Comparison of ENCODE assay signal across 18 mouse cellular contexts in the genomic region with DNA sequence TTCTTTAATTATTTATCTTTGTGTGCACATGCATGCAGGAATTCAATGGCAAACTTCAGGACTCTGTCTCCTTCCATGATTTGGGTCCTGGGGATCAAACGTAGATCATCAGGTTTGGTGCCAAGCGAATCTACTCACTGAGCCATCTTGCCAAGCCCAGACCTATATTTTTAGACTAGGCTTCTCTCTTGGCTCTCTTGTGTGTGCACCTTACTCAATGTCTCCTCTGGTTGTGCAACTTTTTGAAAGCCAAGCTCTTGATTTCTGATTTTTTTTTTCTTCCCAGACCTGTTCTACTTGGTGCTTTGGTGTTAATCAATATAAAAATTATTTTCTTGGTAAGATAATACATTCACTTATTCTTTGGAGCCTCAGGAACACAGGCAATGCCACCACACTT. TPM values are rescaled to one million over a fixed set of nuclear protein-coding genes. Genes with fewer than 3 reads are reported as not detected.
DNase-seq lines count a peak whose midpoint lies in the region.
"Had no signal": no experiment of that assay in that cellular context is flagged by ENCODE, and none has a peak within 500 bp of the region (broad histone marks: within the 10 kb centered on the region; RNA-seq: fewer than 3 reads in every experiment).

No protein-coding gene starts in this region.

- peak; percentile 81 for DNase-seq in fat pad, adult 2 months (ENCODE audit: extremely low read depth, low read depth, low spot score)
- DNase-seq in gonadal fat pad, adult 2 months (ENCODE audit: low read depth) = peak; percentile 70
- DNase-seq in right cerebral cortex, postnatal 25 days = no peak
- DNase-seq in heart, adult 9 months (ENCODE audit: low spot score in 2 of 2) = no peak
- DNase-seq: adrenal gland, adult 2 months; adrenal gland, adult 8-10 months; adrenal gland, postnatal 10 days; adrenal gland, postnatal 14 days; adrenal gland, postnatal 25 days; adrenal gland, postnatal 36 days; B cell, adult 2 months; cerebellum, adult 11 months; cerebellum, adult 11-12 months; cerebellum, adult 18-20 months had no signal

RNA-seq across cellular contexts. Expression of a gene that starts 19.3 kb away (rescaled TPM):
- 2.2 and 5.8 TPM in 2 replicates for polyA plus RNA-seq in gonadal fat pad, adult 2 months (2012; rRNA removed)
- polyA plus RNA-seq: activated CD4-positive, CD25-positive, alpha-beta regulatory T cell, adult 4 months; C2C12; CD4-positive, CD25-positive, alpha-beta regulatory T cell, adult 4 months; G1E had no signal

Comparison
In these comparisons a context has a peak if more than half of its experiments do, and no peak if none do; other contexts are left out.
1. DNase-seq: peak in fat pad, adult 2 months (single experiment) and gonadal fat pad, adult 2 months (single experiment); none in right cerebral cortex, postnatal 25 days (single experiment) and heart, adult 9 months (0 of 2).